Mouse (Mus musculus): ENCODE measurements around the gene Hoxc5. TPM values are rescaled to one million over a fixed set of nuclear protein-coding genes. Genes with fewer than 3 reads are reported as not detected.

Hoxc5 gene
- polyA plus RNA-seq, 1 experiment from 2014 or later: not detected

GRCm38 (mm10) chr15:102934438-102934837 lies 32.8 kb upstream of the Hoxc5 start:
- Histone ChIP-seq H3K36me3 (replicated peaks) (no peaks in the 10 kb centered on the region), H3K4me2 (no peak overlapping the region), H3K9me3 (no peaks in the 10 kb centered on the region), H3K27me3 (peaks cover 100% of the 10 kb centered on the region), H3K27ac (no peak overlapping the region), H3K4me3 (replicated peaks) (no peak overlapping the region), H3K9ac (no peak overlapping the region), H3K4me1 (no peaks in the 10 kb centered on the region)
- no peak for ATAC-seq (ENCODE audit: low FRiP score)
- under 1% methylated on average over 12 of the region's 12 CpGs for WGBS

- Histone ChIP-seq H3K4me3 (replicated peaks) (no peak overlapping the region), H3K27me3 (peaks cover 100% of the 10 kb centered on the region), H3K4me1 (no peaks in the 10 kb centered on the region), H3K4me2 (no peak overlapping the region), H3K36me3 (replicated peaks) (no peaks in the 10 kb centered on the region), H3K27ac (no peak overlapping the region), H3K9ac (no peak overlapping the region), H3K9me3 (no peaks in the 10 kb centered on the region)
- WGBS: under 1% methylated on average over 23 of the region's 27 CpGs
- no peak for ATAC-seq (ENCODE audit: low FRiP score)
Measured at GRCm38 (mm10) chr15:102934897-102935296, 32.3 kb upstream of the Hoxc5 start.

GRCm38 (mm10) chr15:102936279-102936972 lies 30.8 kb upstream of the Hoxc5 start, which contains the start of gene Hoxc12:
Hoxc12 (plus strand) TSS chr15:102936757.
- H3K27ac ChIP-seq: no peak within 1 kb of the TSS
- no peaks in the 10 kb centered on the region for H3K4me1 ChIP-seq
- no peak within 1 kb of the TSS for H3K9ac ChIP-seq
- peaks cover 100% of the 10 kb centered on the region for H3K27me3 ChIP-seq
- ATAC-seq (ENCODE audit: low FRiP score): no peak
- no peak within 1 kb of the TSS for H3K4me2 ChIP-seq
- WGBS: 1% methylated on average over 31 of the region's 31 CpGs
- no peaks in the 10 kb centered on the region for H3K9me3 ChIP-seq
- no peak within 1 kb of the TSS for H3K4me3 ChIP-seq (replicated peaks)
- no peaks in the 10 kb centered on the region for H3K36me3 ChIP-seq (replicated peaks)

- peaks cover 99% of the 10 kb centered on the region for H3K27me3 ChIP-seq
- ATAC-seq (ENCODE audit: low FRiP score): no peak
- H3K9me3 ChIP-seq: no peaks in the 10 kb centered on the region
- H3K27ac ChIP-seq: no peak overlapping the region
- no peaks in the 10 kb centered on the region for H3K36me3 ChIP-seq (replicated peaks)
- under 1% methylated on average over 50 of the region's 50 CpGs for WGBS
- H3K4me1 ChIP-seq: no peaks in the 10 kb centered on the region
- H3K4me3 ChIP-seq (replicated peaks): no peak overlapping the region
- H3K4me2 ChIP-seq: no peak overlapping the region
- no peak overlapping the region for H3K9ac ChIP-seq
Measured at GRCm38 (mm10) chr15:102937036-102937666, 30.1 kb upstream of the Hoxc5 start.

GRCm38 (mm10) chr15:102939256-102940155 lies 27.7 kb upstream of the Hoxc5 start:
- Histone ChIP-seq H3K36me3 (replicated peaks) (no peaks in the 10 kb centered on the region), H3K4me3 (replicated peaks) (no peak overlapping the region), H3K9ac (no peak overlapping the region), H3K4me2 (no peak overlapping the region), H3K4me1 (peaks cover 9% of the 10 kb centered on the region; the same call in 1 of the 2 replicates), H3K9me3 (no peaks in the 10 kb centered on the region), H3K27me3 (peaks cover 98% of the 10 kb centered on the region), H3K27ac (no peak overlapping the region)
- WGBS: 2% methylated on average over 33 of the region's 34 CpGs
- ATAC-seq (ENCODE audit: low FRiP score): no peak

- ATAC-seq (ENCODE audit: low FRiP score): no peak
Measured at GRCm38 (mm10) chr15:102942739-102943467, 24.3 kb upstream of the Hoxc5 start.

GRCm38 (mm10) chr15:102943468-102943813 lies 23.8 kb upstream of the Hoxc5 start:
- H3K4me1 ChIP-seq: peaks cover 9% of the 10 kb centered on the region; the same call in 1 of the 2 replicates
- H3K36me3 ChIP-seq (replicated peaks): no peaks in the 10 kb centered on the region
- no peak overlapping the region for H3K9ac ChIP-seq
- peaks cover 97% of the 10 kb centered on the region for H3K27me3 ChIP-seq
- WGBS: 1% methylated on average over 5 of the region's 5 CpGs
- H3K9me3 ChIP-seq: no peaks in the 10 kb centered on the region
- H3K4me3 ChIP-seq (replicated peaks): 0 out of 2 replicates have a peak overlapping the region, but pooled peaks have one; percentile 14
- no peak overlapping the region for H3K27ac ChIP-seq
- no peak for ATAC-seq (ENCODE audit: low FRiP score)
- H3K4me2 ChIP-seq: 0 out of 2 replicates have a peak overlapping the region, but pooled peaks have one; percentile 19

More at GRCm38 (mm10) chr15:102942739-102943467, 24.3 kb upstream of the Hoxc5 start:
- Histone ChIP-seq H3K4me2 (0 out of 2 replicates have a peak overlapping the region, but pooled peaks have one; percentile 19), H3K4me3 (replicated peaks) (peak overlapping the region; percentile 14; the same call in 1 of the 2 replicates), H3K9ac (no peak overlapping the region), H3K27me3 (peaks cover 97% of the 10 kb centered on the region), H3K4me1 (peaks cover 9% of the 10 kb centered on the region; the same call in 1 of the 2 replicates), H3K36me3 (replicated peaks) (no peaks in the 10 kb centered on the region), H3K9me3 (no peaks in the 10 kb centered on the region), H3K27ac (no peak overlapping the region)
- WGBS: under 1% methylated on average over 43 of the region's 53 CpGs

DNA sequence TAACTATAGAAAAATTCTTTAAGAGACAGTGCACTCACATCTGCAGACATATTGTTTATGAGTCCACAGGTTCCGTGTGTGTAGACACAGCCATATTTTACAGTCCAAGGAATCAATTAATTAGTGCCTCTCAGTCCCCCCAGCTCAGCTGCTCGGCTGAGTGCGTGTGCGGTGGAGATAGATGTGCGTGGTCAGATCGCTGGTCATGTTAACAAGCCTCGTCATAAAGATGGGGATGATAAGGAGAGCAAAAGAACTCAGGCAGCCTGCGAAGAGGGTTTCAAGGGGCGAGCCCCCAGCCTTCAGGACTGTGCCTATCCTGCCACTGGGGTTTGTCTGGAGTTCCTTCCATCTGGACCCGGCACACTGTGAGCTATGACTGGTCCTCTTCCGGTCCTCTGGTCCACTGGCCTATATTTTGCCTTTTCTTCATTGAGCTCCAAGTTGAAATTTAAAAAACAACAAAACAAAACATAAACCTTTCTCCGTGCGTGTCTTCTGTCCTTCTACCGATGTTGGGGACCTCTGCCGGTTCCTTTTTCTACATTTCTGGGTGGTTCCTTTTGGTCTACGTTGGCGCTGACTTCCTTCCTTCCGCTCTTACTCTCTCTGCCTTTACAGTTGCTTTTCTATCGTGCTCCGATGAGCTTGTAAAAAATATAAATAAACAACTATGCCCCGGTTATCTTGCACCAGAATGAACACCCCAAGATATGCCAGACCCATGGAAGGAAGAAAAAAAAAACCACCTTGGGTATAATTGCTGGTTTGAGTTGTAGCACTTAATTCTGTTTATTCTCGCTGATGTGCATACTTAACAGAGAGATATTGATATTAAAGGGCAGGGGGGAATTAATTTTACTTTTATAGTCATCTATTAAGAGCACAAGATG lies 21.8 kb upstream of the Hoxc5 start:
- 8% methylated on average over 22 of the region's 22 CpGs for WGBS
- no peaks in the 10 kb centered on the region for H3K9me3 ChIP-seq
- no peaks in the 10 kb centered on the region for H3K36me3 ChIP-seq (replicated peaks)
- H3K27ac ChIP-seq: no peak overlapping the region
- no peak overlapping the region for H3K4me2 ChIP-seq
- no peak for ATAC-seq (ENCODE audit: low FRiP score)
- H3K4me1 ChIP-seq: peaks cover 9% of the 10 kb centered on the region; the same call in 1 of the 2 replicates
- peaks cover 97% of the 10 kb centered on the region for H3K27me3 ChIP-seq
- H3K9ac ChIP-seq: no peak overlapping the region
- H3K4me3 ChIP-seq (replicated peaks): no peak overlapping the region

GRCm38 (mm10) chr15:102947276-102947675 lies 20.0 kb upstream of the Hoxc5 start:
- Histone ChIP-seq H3K4me1 (peaks cover 9% of the 10 kb centered on the region; the same call in 1 of the 2 replicates), H3K27ac (no peak overlapping the region), H3K4me2 (no peak overlapping the region), H3K4me3 (replicated peaks) (no peak overlapping the region), H3K9me3 (no peaks in the 10 kb centered on the region), H3K27me3 (peaks cover 98% of the 10 kb centered on the region), H3K36me3 (replicated peaks) (no peaks in the 10 kb centered on the region), H3K9ac (no peak overlapping the region)
- ATAC-seq (ENCODE audit: low FRiP score): no peak
- 4% methylated on average over 9 of the region's 9 CpGs for WGBS

- no peak overlapping the region for H3K4me2 ChIP-seq
- 8% methylated on average over 2 of the region's 2 CpGs for WGBS
Measured at GRCm38 (mm10) chr15:102948842-102949241, 18.4 kb upstream of the Hoxc5 start.

DNA sequence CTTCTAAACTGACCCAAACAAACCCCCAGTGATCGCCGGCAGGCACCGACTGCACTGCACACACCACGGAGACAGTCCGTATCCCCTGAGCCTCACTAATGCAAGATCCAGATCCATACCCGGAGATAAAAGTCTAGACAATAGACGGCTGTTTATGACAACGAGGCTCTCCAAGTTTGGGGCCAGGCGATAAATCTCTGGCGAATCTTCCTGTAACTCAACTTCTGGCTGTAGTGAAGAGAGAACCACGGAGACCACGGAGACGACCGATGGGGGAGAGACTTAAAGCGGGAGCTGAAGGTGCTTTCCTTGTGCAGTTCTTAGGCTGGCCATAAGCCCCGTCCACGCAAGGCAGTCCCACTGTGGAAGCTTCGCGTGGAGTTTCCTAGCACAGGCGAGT lies 17.5 kb upstream of the Hoxc5 start:
- no peak overlapping the region for H3K9ac ChIP-seq
- 2% methylated on average over 20 of the region's 20 CpGs for WGBS

More at GRCm38 (mm10) chr15:102948842-102949241, 18.4 kb upstream of the Hoxc5 start:
- Histone ChIP-seq H3K9me3 (no peaks in the 10 kb centered on the region), H3K9ac (no peak overlapping the region), H3K27ac (no peak overlapping the region), H3K4me3 (replicated peaks) (no peak overlapping the region), H3K4me1 (no peaks in the 10 kb centered on the region), H3K27me3 (peaks cover 98% of the 10 kb centered on the region), H3K36me3 (replicated peaks) (no peaks in the 10 kb centered on the region)
- ATAC-seq (ENCODE audit: low FRiP score): no peak

More for the DNA sequence above, 17.5 kb upstream of the Hoxc5 start:
- no peaks in the 10 kb centered on the region for H3K9me3 ChIP-seq
- no peak overlapping the region for H3K27ac ChIP-seq
- H3K27me3 ChIP-seq: peaks cover 99% of the 10 kb centered on the region
- H3K36me3 ChIP-seq (replicated peaks): no peaks in the 10 kb centered on the region
- H3K4me2 ChIP-seq: no peak overlapping the region
- no peak overlapping the region for H3K4me3 ChIP-seq (replicated peaks)
- no peak for ATAC-seq (ENCODE audit: low FRiP score)
- no peaks in the 10 kb centered on the region for H3K4me1 ChIP-seq
